Mouse (Mus musculus) lung, embryonic 14.5 days (tissue): ENCODE measurements around the gene Gm9964. TPM values are rescaled to one million over a fixed set of nuclear protein-coding genes. Genes with fewer than 3 reads are reported as not detected.

ENCODE experiments used
- ATAC-seq: fragments of 200-750 bp; cut with Nextera tagmentation; 2 replicates; pipeline ENCODE4 v1.8.0; 2017; ENCODE audit warnings: mild to moderate bottlenecking, moderate TSS enrichment, moderate library complexity; ENCODE audit not compliant: insufficient read depth
- DNase-seq: peaks from one replicate; pipeline ENCODE4 v3.0.0-alpha.2; 2015
- H3K27ac ChIP-seq: fragments of 300-500 bp; sonication (generic); 2 replicates; pipeline ENCODE4 v1.5.1; 2014; ENCODE audit warnings: low read depth, mild to moderate bottlenecking, moderate library complexity
- H3K27me3 ChIP-seq: fragments of 300-500 bp; sonication (generic); 2 replicates; pipeline ENCODE4 v1.6.1; 2014; ENCODE audit warnings: low read length, control low read depth; ENCODE audit not compliant: insufficient read depth
- H3K36me3 ChIP-seq: fragments of 300-500 bp; sonication (generic); 2 replicates; pipeline ENCODE4 v1.6.1; 2014; ENCODE audit warnings: control low read depth; ENCODE audit not compliant: insufficient read depth
- H3K4me1 ChIP-seq: fragments of 300-500 bp; sonication (generic); 2 replicates; pipeline ENCODE4 v1.6.1; 2014; ENCODE audit warnings: antibody characterized with exemption, control low read depth; ENCODE audit not compliant: insufficient read depth
- H3K4me2 ChIP-seq: fragments of 300-500 bp; sonication (generic); 2 replicates; pipeline ENCODE4 v1.6.1; 2014; ENCODE audit warnings: mild to moderate bottlenecking
- H3K4me3 ChIP-seq: fragments of 300-500 bp; sonication (generic); 2 replicates; pipeline ENCODE4 v1.5.1; 2014; ENCODE audit warnings: low read depth, low read length
- H3K9ac ChIP-seq: fragments of 300-500 bp; sonication (generic); 2 replicates; pipeline ENCODE4 v1.6.1; 2014
- H3K9me3 ChIP-seq: fragments of 300-500 bp; sonication (generic); 2 replicates; pipeline ENCODE4 v1.6.1; 2016; ENCODE audit warnings: low read depth, low read length, control low read depth
- CTCF ChIP-seq: IDR thresholded peaks from 2 replicates; pipeline ENCODE4 v1.5.1; 2016; ENCODE audit warnings: antibody characterized with exemption, low read depth
- WGBS: fragments of 180-500 bp; shearing (Covaris S2); extraction: QIAGEN DNeasy Blood & Tissue Kit; methylation state at CpG from one replicate; pipeline ENCODE4 v1.1.7; 2014; 5-methylcytosine and 5-hydroxymethylcytosine counted together
- polyA plus RNA-seq: library from polyadenylated mRNA; unstranded; fragments of >200 nt; fragmentation: Nextera tagmentation; extraction: Ambion mirVana; gene quantifications from 2 replicates; pipeline ENCODE4 v1.2.1, GENCODE M21; 2014

The Gm9964 gene
- polyA plus RNA-seq, 1 experiment from 2014 or later = not detected

- no peaks in the 10 kb centered on the region for H3K27me3 ChIP-seq
- TF ChIP-seq CTCF = no peak
- no peak overlapping the region; the same call in 1 of the 2 replicates for H3K27ac ChIP-seq
- ATAC-seq = no peak
- WGBS = 60% methylated on average over 5 of the region's 5 CpGs
- no peak for DNase-seq
- no peak overlapping the region for H3K4me3 ChIP-seq
- H3K4me1 ChIP-seq = peaks cover 8% of the 10 kb centered on the region
- H3K9ac ChIP-seq = no peak overlapping the region
- no peaks in the 10 kb centered on the region for H3K36me3 ChIP-seq
- no peaks in the 10 kb centered on the region for H3K9me3 ChIP-seq
- no peak overlapping the region for H3K4me2 ChIP-seq
Measured at GRCm38 (mm10) chr11:79288913-79289640, 7.6 kb downstream of the Gm9964 start.

- H3K27me3 ChIP-seq = no peaks in the 10 kb centered on the region
- H3K9me3 ChIP-seq = no peaks in the 10 kb centered on the region
- H3K4me1 ChIP-seq = peaks cover 8% of the 10 kb centered on the region
- WGBS = 48% methylated on average over 7 of the region's 7 CpGs
- no peak overlapping the region; the same call in 1 of the 2 replicates for H3K27ac ChIP-seq
- ATAC-seq = no peak
- no peak overlapping the region for H3K9ac ChIP-seq
- DNase-seq = no peak
- no peak for TF ChIP-seq CTCF
- H3K36me3 ChIP-seq = no peaks in the 10 kb centered on the region
- no peak overlapping the region for H3K4me3 ChIP-seq
- H3K4me2 ChIP-seq = no peak overlapping the region
Measured at GRCm38 (mm10) chr11:79288278-79288843, 8.3 kb downstream of the Gm9964 start.

- Histone ChIP-seq H3K4me2 (no peak overlapping the region), H3K36me3 (no peaks in the 10 kb centered on the region), H3K27ac (no peak overlapping the region), H3K27me3 (no peaks in the 10 kb centered on the region), H3K4me3 (no peak overlapping the region), H3K9me3 (no peaks in the 10 kb centered on the region), H3K9ac (no peak overlapping the region), H3K4me1 (peaks cover 8% of the 10 kb centered on the region)
- 53% methylated on average over 6 of the region's 6 CpGs for WGBS
- DNase-seq (peak; percentile 75), ATAC-seq (peak; percentile 44; the same call in 1 of the 2 replicates)
- TF ChIP-seq CTCF = no peak
Measured at GRCm38 (mm10) chr11:79287447-79287846, 9.3 kb downstream of the Gm9964 start.

GRCm38 (mm10) chr11:79286305-79286799, 10.4 kb downstream of the Gm9964 start:
- ATAC-seq (no peak), DNase-seq (no peak)

GRCm38 (mm10) chr11:79283350-79284030, 13.2 kb downstream of the Gm9964 start:
- H3K27ac ChIP-seq = no peak overlapping the region
- no peak for TF ChIP-seq CTCF
- no peak overlapping the region for H3K4me3 ChIP-seq
- no peaks in the 10 kb centered on the region for H3K9me3 ChIP-seq
- DNase-seq (no peak), ATAC-seq (no peak)
- no peaks in the 10 kb centered on the region for H3K36me3 ChIP-seq
- WGBS = 92% methylated on average over 4 of the region's 4 CpGs
- H3K27me3 ChIP-seq = no peaks in the 10 kb centered on the region
- H3K9ac ChIP-seq = no peak overlapping the region
- no peak overlapping the region for H3K4me2 ChIP-seq
- H3K4me1 ChIP-seq = peaks cover 17% of the 10 kb centered on the region

More at GRCm38 (mm10) chr11:79286305-79286799, 10.4 kb downstream of the Gm9964 start:
- peak overlapping the region; percentile 18; the same call in 1 of the 2 replicates for H3K27ac ChIP-seq
- H3K4me2 ChIP-seq = no peak overlapping the region
- peaks cover 9% of the 10 kb centered on the region for H3K4me1 ChIP-seq
- no peaks in the 10 kb centered on the region for H3K36me3 ChIP-seq
- 42% methylated on average over 9 of the region's 9 CpGs for WGBS
- no peak overlapping the region for H3K4me3 ChIP-seq
- no peak overlapping the region for H3K9ac ChIP-seq
- no peaks in the 10 kb centered on the region for H3K27me3 ChIP-seq
- no peaks in the 10 kb centered on the region for H3K9me3 ChIP-seq
- TF ChIP-seq CTCF = no peak

- WGBS = 38% methylated on average over 5 of the region's 5 CpGs
- Histone ChIP-seq H3K9me3 (no peaks in the 10 kb centered on the region), H3K27ac (no peak overlapping the region), H3K36me3 (no peaks in the 10 kb centered on the region), H3K4me1 (peaks cover 12% of the 10 kb centered on the region; the same call in 1 of the 2 replicates), H3K4me3 (no peak overlapping the region), H3K4me2 (no peak overlapping the region), H3K27me3 (no peaks in the 10 kb centered on the region), H3K9ac (no peak overlapping the region)
- no peak for DNase-seq
- TF ChIP-seq CTCF = no peak
- ATAC-seq = no peak
Measured at GRCm38 (mm10) chr11:79281396-79281795, 15.3 kb downstream of the Gm9964 start.
